Mouse (Mus musculus) limb, embryonic 10.5 days (tissue): ENCODE results near the gene Fbxl21. TPM values are rescaled to one million over a fixed set of nuclear protein-coding genes. Genes with fewer than 3 reads are reported as not detected.

Source experiments
- DNase-seq: peaks from one replicate; pipeline ENCODE4 v3.0.0-alpha.2; 2017; ENCODE audit warnings: low spot score
- H3K27ac ChIP-seq: fragments of 300-500 bp; sonication (generic); 2 replicates; pipeline ENCODE4 v1.5.1; 2016; ENCODE audit warnings: mild to moderate bottlenecking
- H3K27me3 ChIP-seq: fragments of 300-500 bp; sonication (generic); 2 replicates; pipeline ENCODE4 v1.6.1; 2016; ENCODE audit warnings: low read depth, mild to moderate bottlenecking; ENCODE audit not compliant: poor library complexity, severe bottlenecking
- H3K36me3 ChIP-seq: fragments of 300-500 bp; sonication (generic); 2 replicates; pipeline ENCODE4 v1.6.1; 2016; ENCODE audit warnings: mild to moderate bottlenecking, moderate library complexity
- H3K4me1 ChIP-seq: fragments of 300-500 bp; sonication (generic); 2 replicates; pipeline ENCODE4 v1.6.1; 2016
- H3K4me3 ChIP-seq: fragments of 300-500 bp; sonication (generic); 2 replicates; pipeline ENCODE4 v1.5.1; 2016; ENCODE audit warnings: mild to moderate bottlenecking, moderate library complexity
- H3K9me3 ChIP-seq: fragments of 300-500 bp; sonication (generic); replicated peaks from 2 replicates; pipeline ENCODE4 v1.6.1; 2016; ENCODE audit warnings: mild to moderate bottlenecking
- WGBS: fragments of 180-500 bp; shearing (Covaris S2); methylation state at CpG from one replicate; pipeline ENCODE4 v1.1.7; 2016; 5-methylcytosine and 5-hydroxymethylcytosine counted together
- polyA plus RNA-seq: library from polyadenylated mRNA; unstranded; fragments of >200 nt; fragmentation: Nextera tagmentation; extraction: Ambion mirVana; gene quantifications from 2 replicates; pipeline ENCODE4 v1.2.1, GENCODE M21; 2016

Fbxl21 gene
- polyA plus RNA-seq: 1.1 and 1.4 TPM in 2 replicates

GRCm38 (mm10) chr13:56522081-56522820, at the start of gene Fbxl21:
TSS of gene Fbxl21 (plus strand) at chr13:56522472.
- Histone ChIP-seq H3K9me3 (no peaks in the 10 kb centered on the region), H3K36me3 (no peaks in the 10 kb centered on the region), H3K27me3 (no peaks in the 10 kb centered on the region), H3K27ac (peak within 1 kb of the TSS; percentile 76), H3K4me1 (peaks cover 11% of the 10 kb centered on the region; the same call in 1 of the 2 replicates), H3K4me3 (peak within 1 kb of the TSS; percentile 79)
- peak; percentile 98 for DNase-seq
- under 1% methylated on average over 56 of the region's 56 CpGs for WGBS

GRCm38 (mm10) chr13:56472661-56473060, 49.6 kb upstream of the Fbxl21 start:
- H3K27ac ChIP-seq: no peak overlapping the region
- WGBS: 94% methylated on average over 9 of the region's 9 CpGs
- peaks cover 10% of the 10 kb centered on the region for H3K4me1 ChIP-seq
- no peak overlapping the region for H3K4me3 ChIP-seq
- H3K9me3 ChIP-seq: no peaks in the 10 kb centered on the region
- peaks cover 3% of the 10 kb centered on the region; the same call in 1 of the 2 replicates for H3K27me3 ChIP-seq
- DNase-seq: no peak
- no peaks in the 10 kb centered on the region for H3K36me3 ChIP-seq

GRCm38 (mm10) chr13:56475363-56475762, 46.9 kb upstream of the Fbxl21 start:
- Histone ChIP-seq H3K36me3 (no peaks in the 10 kb centered on the region), H3K27ac (no peak overlapping the region), H3K4me3 (no peak overlapping the region), H3K27me3 (peaks cover 1% of the 10 kb centered on the region; the same call in 1 of the 2 replicates), H3K9me3 (no peaks in the 10 kb centered on the region), H3K4me1 (peaks cover 10% of the 10 kb centered on the region)
- 43% methylated on average over 4 of the region's 4 CpGs for WGBS
- DNase-seq: peak; percentile 49

DNA sequence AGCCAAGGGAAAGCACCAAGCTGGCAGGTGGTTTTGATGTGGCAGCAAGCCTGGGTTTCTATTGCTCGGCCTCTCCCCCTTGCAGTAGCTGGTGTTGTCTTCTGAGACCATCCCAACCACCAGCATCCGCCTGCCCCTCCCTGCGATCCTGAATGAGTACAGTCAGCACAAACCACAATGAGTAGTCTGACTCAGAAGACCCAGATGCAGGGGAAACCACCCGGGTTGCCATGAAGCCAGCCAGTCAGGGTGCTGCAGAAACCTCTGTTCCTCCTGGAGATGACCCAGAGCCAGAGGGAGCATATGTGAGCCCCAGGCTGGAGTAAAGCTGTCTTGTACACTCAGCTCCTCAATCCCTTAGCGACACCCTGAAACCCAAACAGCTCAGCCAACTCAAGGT, 45.5 kb upstream of the Fbxl21 start:
- Histone ChIP-seq H3K27me3 (no peaks in the 10 kb centered on the region), H3K4me3 (no peak overlapping the region), H3K4me1 (peaks cover 10% of the 10 kb centered on the region), H3K27ac (no peak overlapping the region), H3K36me3 (no peaks in the 10 kb centered on the region), H3K9me3 (no peaks in the 10 kb centered on the region)
- WGBS: 77% methylated on average over 5 of the region's 5 CpGs
- DNase-seq: peak; percentile 30

GRCm38 (mm10) chr13:56477271-56477670, 45.0 kb upstream of the Fbxl21 start:
- DNase-seq: peak; percentile 28
- Histone ChIP-seq H3K27me3 (no peaks in the 10 kb centered on the region), H3K36me3 (no peaks in the 10 kb centered on the region), H3K27ac (no peak overlapping the region), H3K4me3 (no peak overlapping the region), H3K9me3 (no peaks in the 10 kb centered on the region), H3K4me1 (peaks cover 10% of the 10 kb centered on the region)
- 40% methylated on average over 6 of the region's 6 CpGs for WGBS

GRCm38 (mm10) chr13:56478027-56478426, 44.2 kb upstream of the Fbxl21 start:
- WGBS: 85% methylated on average over 6 of the region's 6 CpGs
- H3K4me3 ChIP-seq: no peak overlapping the region
- DNase-seq: peak; percentile 29
- H3K4me1 ChIP-seq: peaks cover 10% of the 10 kb centered on the region
- no peaks in the 10 kb centered on the region for H3K27me3 ChIP-seq
- no peaks in the 10 kb centered on the region for H3K36me3 ChIP-seq
- H3K9me3 ChIP-seq: no peaks in the 10 kb centered on the region
- H3K27ac ChIP-seq: no peak overlapping the region

DNA sequence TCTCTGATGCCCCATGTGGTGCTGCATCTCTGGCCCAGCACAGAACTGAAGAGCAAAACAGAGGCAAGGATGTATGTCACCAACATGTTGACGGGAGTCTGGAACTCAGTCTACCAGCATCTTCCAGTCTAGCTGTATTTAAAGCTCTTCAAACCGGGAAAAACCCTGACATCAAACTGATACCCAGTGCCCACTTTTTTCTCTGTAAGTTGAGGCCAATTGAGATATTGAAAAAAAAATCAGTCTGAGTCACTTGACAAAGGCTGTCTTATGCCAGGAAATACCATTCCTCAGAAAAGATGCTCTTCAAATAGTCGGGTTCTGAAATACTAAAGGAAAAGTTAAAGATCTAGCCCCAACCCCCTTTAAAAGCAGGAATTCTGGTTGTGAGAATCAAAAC, 40.1 kb upstream of the Fbxl21 start, which contains the start of gene Il9:
Gene Il9, minus strand, starts transcription at position 101 of the 400 bp plus-strand sequence.
- no peak for DNase-seq
- Histone ChIP-seq H3K27ac (no peak within 1 kb of the TSS), H3K27me3 (no peaks in the 10 kb centered on the region), H3K9me3 (no peaks in the 10 kb centered on the region), H3K4me3 (no peak within 1 kb of the TSS), H3K4me1 (peaks cover 4% of the 10 kb centered on the region), H3K36me3 (no peaks in the 10 kb centered on the region)
- 82% methylated on average over 3 of the region's 3 CpGs for WGBS

- no peaks in the 10 kb centered on the region for H3K27me3 ChIP-seq
- no peaks in the 10 kb centered on the region for H3K36me3 ChIP-seq
- H3K4me1 ChIP-seq: no peaks in the 10 kb centered on the region
- no peaks in the 10 kb centered on the region for H3K9me3 ChIP-seq
- WGBS: 78% methylated on average over 5 of the region's 5 CpGs
- no peak overlapping the region for H3K4me3 ChIP-seq
- no peak for DNase-seq
- no peak overlapping the region for H3K27ac ChIP-seq
Observed at GRCm38 (mm10) chr13:56488012-56488411, 34.3 kb upstream of the Fbxl21 start.

GRCm38 (mm10) chr13:56494440-56494839, 27.8 kb upstream of the Fbxl21 start:
- H3K9me3 ChIP-seq: no peaks in the 10 kb centered on the region
- no peaks in the 10 kb centered on the region for H3K4me1 ChIP-seq
- 79% methylated on average over 3 of the region's 3 CpGs for WGBS
- no peak for DNase-seq
- H3K27me3 ChIP-seq: no peaks in the 10 kb centered on the region
- H3K4me3 ChIP-seq: no peak overlapping the region
- no peak overlapping the region for H3K27ac ChIP-seq
- H3K36me3 ChIP-seq: no peaks in the 10 kb centered on the region

GRCm38 (mm10) chr13:56500132-56500531, 22.1 kb upstream of the Fbxl21 start:
- H3K9me3 ChIP-seq: no peaks in the 10 kb centered on the region
- no peak overlapping the region for H3K4me3 ChIP-seq
- H3K27me3 ChIP-seq: no peaks in the 10 kb centered on the region
- WGBS: 74% methylated on average over 3 of the region's 3 CpGs
- H3K27ac ChIP-seq: no peak overlapping the region
- no peaks in the 10 kb centered on the region for H3K4me1 ChIP-seq
- no peaks in the 10 kb centered on the region for H3K36me3 ChIP-seq
- DNase-seq: no peak

- H3K4me3 ChIP-seq: no peak overlapping the region
- no peaks in the 10 kb centered on the region for H3K4me1 ChIP-seq
- H3K36me3 ChIP-seq: no peaks in the 10 kb centered on the region
- DNase-seq: no peak
- no peaks in the 10 kb centered on the region for H3K9me3 ChIP-seq
- no peaks in the 10 kb centered on the region for H3K27me3 ChIP-seq
- 91% methylated on average over 8 of the region's 8 CpGs for WGBS
- H3K27ac ChIP-seq: no peak overlapping the region
Observed at GRCm38 (mm10) chr13:56500636-56501035, 21.6 kb upstream of the Fbxl21 start.

- H3K9me3 ChIP-seq: no peaks in the 10 kb centered on the region
- H3K4me1 ChIP-seq: no peaks in the 10 kb centered on the region
- 83% methylated on average over 6 of the region's 6 CpGs for WGBS
- DNase-seq: no peak
- H3K4me3 ChIP-seq: no peak overlapping the region
- no peaks in the 10 kb centered on the region for H3K36me3 ChIP-seq
- no peak overlapping the region for H3K27ac ChIP-seq
- no peaks in the 10 kb centered on the region for H3K27me3 ChIP-seq
Observed at GRCm38 (mm10) chr13:56501866-56502420, 20.3 kb upstream of the Fbxl21 start.

GRCm38 (mm10) chr13:56506871-56507496, 15.3 kb upstream of the Fbxl21 start:
- H3K4me1 ChIP-seq: no peaks in the 10 kb centered on the region
- H3K27me3 ChIP-seq: no peaks in the 10 kb centered on the region
- no peak overlapping the region for H3K4me3 ChIP-seq
- no peaks in the 10 kb centered on the region for H3K9me3 ChIP-seq
- DNase-seq: no peak
- 86% methylated on average over 6 of the region's 6 CpGs for WGBS
- no peaks in the 10 kb centered on the region for H3K36me3 ChIP-seq
- no peak overlapping the region for H3K27ac ChIP-seq
